Mouse (Mus musculus) brain, embryonic 14.5 days (tissue): ENCODE data around the gene Micu2.

ENCODE experiments used
- CTCF ChIP-seq: fragments of 200-500 bp; IDR thresholded peaks from 2 replicates; pipeline ENCODE4 v1.5.1; 2012; ENCODE audit warnings: inconsistent platforms, mild to moderate bottlenecking, moderate library complexity, borderline replicate concordance; ENCODE audit not compliant: insufficient read depth, insufficient read length; ENCODE audit errors: extremely low read depth
- POLR2A ChIP-seq: fragments of 200-500 bp; IDR thresholded peaks from 2 replicates; pipeline ENCODE4 v1.6.1; 2012; ENCODE audit warnings: mild to moderate bottlenecking, inconsistent platforms, borderline replicate concordance; ENCODE audit not compliant: poor library complexity, insufficient read depth, insufficient read length, severe bottlenecking; ENCODE audit errors: extremely low read depth

DNA sequence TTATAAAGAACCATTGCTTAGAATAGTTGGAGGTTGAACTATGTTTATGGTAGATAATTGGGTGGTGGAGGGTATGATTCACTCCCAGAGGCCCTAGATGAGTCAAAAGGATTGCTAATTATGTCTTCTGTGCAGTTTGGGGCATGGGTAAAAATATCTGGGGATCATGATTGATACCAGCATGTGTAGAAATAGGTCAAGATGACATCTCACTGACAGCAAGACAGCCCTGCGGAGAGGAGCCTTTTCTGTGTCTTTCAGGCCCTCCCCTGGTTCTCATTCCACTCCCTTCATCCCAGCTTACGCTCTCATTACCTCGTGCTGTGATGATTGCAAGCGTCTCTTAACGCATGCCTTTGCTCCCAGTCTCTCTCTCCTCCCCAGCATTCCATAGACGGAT is 4.8 kb upstream of the Micu2 start:
- no peak for TF ChIP-seq CTCF
- TF ChIP-seq POLR2A = no peak
